Mouse (Mus musculus): Measurements from ENCODE around the gene 2610001J05Rik.
A peak's percentile ranks its signal among the peaks of the same experiment; 100 is the strongest.

2610001J05Rik gene

DNA sequence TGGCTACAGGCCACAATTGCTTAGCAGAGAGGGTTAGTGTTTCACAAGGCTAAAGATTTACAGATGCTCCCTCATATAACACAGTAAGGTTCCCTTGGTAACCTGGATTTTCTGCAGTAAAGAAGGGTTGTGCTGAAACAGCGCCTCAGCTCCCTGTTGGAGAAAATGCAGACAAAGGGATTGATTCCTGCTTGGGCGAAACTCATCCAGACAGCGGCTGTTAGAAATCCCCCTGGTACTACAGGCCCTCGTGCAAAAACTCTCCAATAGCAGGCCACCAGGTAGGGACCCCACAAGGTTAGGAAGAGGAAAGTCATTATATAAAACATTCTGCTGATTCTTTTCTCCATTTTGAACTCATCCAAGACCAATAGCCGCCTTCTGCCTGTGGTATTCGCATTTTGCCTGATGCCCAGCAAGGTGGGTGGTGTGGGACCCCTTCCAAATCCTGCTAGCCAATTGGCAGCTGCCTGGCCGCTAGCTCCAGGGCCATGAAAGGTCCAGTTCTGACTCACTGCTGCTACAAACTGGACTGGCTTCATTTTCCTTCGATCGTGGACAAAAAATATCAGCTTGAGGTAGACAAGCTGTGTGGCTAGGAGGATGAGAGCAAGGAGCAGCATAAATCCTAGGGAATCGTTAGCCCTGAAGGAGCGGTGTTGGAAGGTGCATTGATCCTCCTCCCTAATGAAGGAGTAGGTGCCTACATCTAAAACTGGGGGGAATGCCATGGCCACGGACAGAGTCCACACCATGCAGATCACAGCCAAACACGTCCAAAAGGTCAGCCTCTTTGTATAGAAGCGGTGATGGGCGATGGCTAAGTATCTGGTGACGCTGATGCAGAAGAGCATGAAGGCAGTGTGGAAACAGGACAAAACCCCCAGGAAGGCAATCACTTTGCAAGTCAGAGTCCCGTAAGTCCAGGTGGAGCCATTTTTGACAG is 35.3 kb downstream of the 2610001J05Rik start:
- peak; percentile 61 for DNase-seq (ENCODE audit: low spot score)

DNA sequence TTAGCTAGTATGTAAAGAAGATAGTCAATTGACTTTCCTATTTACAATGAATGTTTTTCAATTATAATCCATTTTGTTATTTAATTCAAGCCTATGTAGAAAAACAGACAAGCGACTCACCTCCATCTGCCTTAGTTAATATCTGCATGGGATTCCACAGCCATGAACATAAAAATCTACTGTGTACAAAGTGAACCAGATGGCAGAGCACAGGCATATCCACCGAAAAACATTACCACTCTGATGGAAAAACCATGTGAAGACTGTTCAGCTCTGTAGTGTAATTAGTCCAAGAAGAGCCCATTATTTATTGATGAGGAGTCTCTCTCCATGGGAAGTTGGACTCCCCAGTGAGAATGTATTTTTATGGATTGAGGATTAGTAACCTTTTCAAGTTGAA is 38.5 kb downstream of the 2610001J05Rik start:
- peak; percentile 43 for DNase-seq (ENCODE audit: low spot score)

DNA sequence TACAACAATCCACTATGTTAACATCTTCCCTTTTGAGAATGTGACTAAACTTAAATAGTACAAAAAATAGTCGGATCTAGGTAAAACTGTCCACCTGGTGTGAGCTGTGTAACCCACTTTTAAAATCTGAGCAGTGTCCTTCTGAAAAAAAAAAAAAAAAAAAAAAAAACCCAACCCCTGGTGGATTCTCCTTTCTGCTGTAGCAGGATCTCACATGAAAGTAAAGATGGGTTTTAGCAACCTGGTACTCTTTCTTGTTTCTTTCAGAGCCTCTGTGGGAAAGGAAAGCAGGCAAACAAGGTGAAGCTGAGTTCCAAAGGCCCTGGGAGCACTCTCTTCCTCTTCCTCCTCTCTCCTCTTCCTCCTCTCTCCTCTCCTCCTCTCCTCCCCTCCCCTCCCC is 42.4 kb downstream of the 2610001J05Rik start:
- no peak for DNase-seq (ENCODE audit: low spot score)
